Mouse (Mus musculus): Measurements from ENCODE around the gene Col17a1. TPM values are rescaled to one million over a fixed set of nuclear protein-coding genes. Genes with fewer than 3 reads are reported as not detected.

Col17a1 gene
- polyA plus RNA-seq, 1 experiment from 2014 or later, result 0.30 TPM

- H3K27me3 ChIP-seq (replicated peaks; ENCODE audit: control insufficient read depth, insufficient read depth, low read length), result no peaks in the 10 kb centered on the region
- H3K36me3 ChIP-seq (ENCODE audit: control insufficient read depth, insufficient read depth), result no peaks in the 10 kb centered on the region
- 84% methylated on average over 9 of the region's 9 CpGs for WGBS
- no peak overlapping the region for H3K4me2 ChIP-seq (replicated peaks; ENCODE audit: low read depth)
- ATAC-seq, result no peak
- H3K4me1 ChIP-seq (replicated peaks; ENCODE audit: control insufficient read depth, insufficient read depth, low read length), result no peaks in the 10 kb centered on the region
- H3K4me3 ChIP-seq (ENCODE audit: low read depth, low read length), result no peak overlapping the region
- no peak overlapping the region for H3K27ac ChIP-seq (ENCODE audit: low read depth, low read length)
- no peaks in the 10 kb centered on the region for H3K9me3 ChIP-seq (ENCODE audit: control insufficient read depth)
- TF ChIP-seq CTCF (IDR thresholded peaks at IDR 0.05; ENCODE audit: low read depth), result no peak
- no peak overlapping the region for H3K9ac ChIP-seq (ENCODE audit: low read depth, low read length)
Observed at GRCm38 (mm10) chr19:47659765-47660408, 32.0 kb downstream of the Col17a1 start.

GRCm38 (mm10) chr19:47658914-47659535 is 32.9 kb downstream of the Col17a1 start:
- Histone ChIP-seq H3K36me3 (ENCODE audit: control insufficient read depth, insufficient read depth) (no peaks in the 10 kb centered on the region), H3K27ac (ENCODE audit: low read depth, low read length) (no peak overlapping the region), H3K4me1 (replicated peaks; ENCODE audit: control insufficient read depth, insufficient read depth, low read length) (no peaks in the 10 kb centered on the region), H3K4me2 (replicated peaks; ENCODE audit: low read depth) (no peak overlapping the region), H3K4me3 (ENCODE audit: low read depth, low read length) (no peak overlapping the region), H3K27me3 (replicated peaks; ENCODE audit: control insufficient read depth, insufficient read depth, low read length) (no peaks in the 10 kb centered on the region), H3K9ac (ENCODE audit: low read depth, low read length) (no peak overlapping the region), H3K9me3 (ENCODE audit: control insufficient read depth) (no peaks in the 10 kb centered on the region)
- 16% methylated on average over 5 of the region's 5 CpGs for WGBS
- TF ChIP-seq CTCF (IDR thresholded peaks at IDR 0.05; ENCODE audit: low read depth), result peak; percentile 92
- ATAC-seq, result peak; percentile 65

GRCm38 (mm10) chr19:47654896-47655295 is 37.0 kb downstream of the Col17a1 start:
- H3K27me3 ChIP-seq (replicated peaks; ENCODE audit: control insufficient read depth, insufficient read depth, low read length), result no peaks in the 10 kb centered on the region
- TF ChIP-seq CTCF (IDR thresholded peaks at IDR 0.05; ENCODE audit: low read depth), result no peak
- H3K27ac ChIP-seq (ENCODE audit: low read depth, low read length), result no peak overlapping the region
- peak; percentile 44; the same call in 1 of the 2 replicates for ATAC-seq
- no peaks in the 10 kb centered on the region for H3K4me1 ChIP-seq (replicated peaks; ENCODE audit: control insufficient read depth, insufficient read depth, low read length)
- H3K9me3 ChIP-seq (ENCODE audit: control insufficient read depth), result no peaks in the 10 kb centered on the region
- H3K4me2 ChIP-seq (replicated peaks; ENCODE audit: low read depth), result no peak overlapping the region
- no peaks in the 10 kb centered on the region for H3K36me3 ChIP-seq (ENCODE audit: control insufficient read depth, insufficient read depth)
- no peak overlapping the region for H3K9ac ChIP-seq (ENCODE audit: low read depth, low read length)
- WGBS, result 57% methylated on average over 11 of the region's 11 CpGs
- no peak overlapping the region for H3K4me3 ChIP-seq (ENCODE audit: low read depth, low read length)

GRCm38 (mm10) chr19:47653173-47653572 is 38.7 kb downstream of the Col17a1 start:
- Histone ChIP-seq H3K4me1 (replicated peaks; ENCODE audit: control insufficient read depth, insufficient read depth, low read length) (no peaks in the 10 kb centered on the region), H3K27ac (ENCODE audit: low read depth, low read length) (no peak overlapping the region), H3K4me2 (replicated peaks; ENCODE audit: low read depth) (no peak overlapping the region), H3K27me3 (replicated peaks; ENCODE audit: control insufficient read depth, insufficient read depth, low read length) (no peaks in the 10 kb centered on the region), H3K36me3 (ENCODE audit: control insufficient read depth, insufficient read depth) (no peaks in the 10 kb centered on the region; the same call in 1 of the 2 replicates), H3K4me3 (ENCODE audit: low read depth, low read length) (no peak overlapping the region), H3K9ac (ENCODE audit: low read depth, low read length) (no peak overlapping the region), H3K9me3 (ENCODE audit: control insufficient read depth) (no peaks in the 10 kb centered on the region)
- TF ChIP-seq CTCF (IDR thresholded peaks at IDR 0.05; ENCODE audit: low read depth), result no peak
- WGBS, result 75% methylated on average over 8 of the region's 8 CpGs
- no peak for ATAC-seq

GRCm38 (mm10) chr19:47652255-47652654 is 39.6 kb downstream of the Col17a1 start:
- H3K27me3 ChIP-seq (replicated peaks; ENCODE audit: control insufficient read depth, insufficient read depth, low read length), result no peaks in the 10 kb centered on the region
- no peak overlapping the region for H3K4me3 ChIP-seq (ENCODE audit: low read depth, low read length)
- H3K9ac ChIP-seq (ENCODE audit: low read depth, low read length), result no peak overlapping the region
- H3K36me3 ChIP-seq (ENCODE audit: control insufficient read depth, insufficient read depth), result no peaks in the 10 kb centered on the region; the same call in 1 of the 2 replicates
- TF ChIP-seq CTCF (IDR thresholded peaks at IDR 0.05; ENCODE audit: low read depth), result no peak
- no peak for ATAC-seq
- no peaks in the 10 kb centered on the region for H3K4me1 ChIP-seq (replicated peaks; ENCODE audit: control insufficient read depth, insufficient read depth, low read length)
- H3K9me3 ChIP-seq (ENCODE audit: control insufficient read depth), result no peaks in the 10 kb centered on the region
- no peak overlapping the region for H3K27ac ChIP-seq (ENCODE audit: low read depth, low read length)
- H3K4me2 ChIP-seq (replicated peaks; ENCODE audit: low read depth), result no peak overlapping the region
- WGBS, result 70% methylated on average over 8 of the region's 8 CpGs

- no peak for ATAC-seq
- H3K9ac ChIP-seq (ENCODE audit: low read depth, low read length), result no peak overlapping the region
- no peaks in the 10 kb centered on the region for H3K9me3 ChIP-seq (ENCODE audit: control insufficient read depth)
- no peaks in the 10 kb centered on the region for H3K4me1 ChIP-seq (replicated peaks; ENCODE audit: control insufficient read depth, insufficient read depth, low read length)
- 83% methylated on average over 5 of the region's 5 CpGs for WGBS
- H3K36me3 ChIP-seq (ENCODE audit: control insufficient read depth, insufficient read depth), result peaks cover 6% of the 10 kb centered on the region; the same call in 1 of the 2 replicates
- H3K27ac ChIP-seq (ENCODE audit: low read depth, low read length), result no peak overlapping the region
- H3K27me3 ChIP-seq (replicated peaks; ENCODE audit: control insufficient read depth, insufficient read depth, low read length), result no peaks in the 10 kb centered on the region
- H3K4me2 ChIP-seq (replicated peaks; ENCODE audit: low read depth), result no peak overlapping the region
- TF ChIP-seq CTCF (IDR thresholded peaks at IDR 0.05; ENCODE audit: low read depth), result no peak
- no peak overlapping the region for H3K4me3 ChIP-seq (ENCODE audit: low read depth, low read length)
Observed at GRCm38 (mm10) chr19:47651160-47651480, 40.8 kb downstream of the Col17a1 start.

Data from intestine, postnatal 0 days (tissue).